Mouse (Mus musculus) G1E (cell line): ENCODE data around the gene Cdh22.

Source experiments
- CTCF ChIP-seq: IDR thresholded peaks from 2 replicates; pipeline ENCODE4 v1.5.1; 2012; ENCODE audit warnings: low read depth, low read length, inconsistent platforms, mixed read lengths
- GATA1 ChIP-seq: IDR thresholded peaks from 2 replicates; pipeline ENCODE4 v1.6.1; 2012; ENCODE audit warnings: borderline replicate concordance, low read length, inconsistent platforms, mixed read lengths

GRCm38 (mm10) chr2:165253867-165254266, 19.2 kb upstream of the Cdh22 start:
- no peak for TF ChIP-seq CTCF
- TF ChIP-seq GATA1: no peak
